Mouse (Mus musculus): Measurements from ENCODE around the gene Kif24.
"Not testable (repeated sequence)": the region's sequence is repeated elsewhere in the genome, so short reads cannot be mapped to it uniquely, and the experiment has no call there.

Gene Kif24

GRCm38 (mm10) chr4:41493464-41494116 lies 28.9 kb upstream of the Kif24 start:
- DNase-seq (ENCODE audit: low spot score in 2 of 2): no peak

GRCm38 (mm10) chr4:41492951-41493350 lies 28.3 kb upstream of the Kif24 start:
- DNase-seq (ENCODE audit: low spot score in 2 of 2): no peak

GRCm38 (mm10) chr4:41481601-41482017 lies 16.9 kb upstream of the Kif24 start:
- DNase-seq (ENCODE audit: low spot score in 2 of 2): peak; percentile 69

GRCm38 (mm10) chr4:41480254-41480653 lies 15.6 kb upstream of the Kif24 start:
- DNase-seq (ENCODE audit: low spot score in 2 of 2): peak in 1 of 2 experiments; percentile 75

- DNase-seq (ENCODE audit: low spot score in 2 of 2): peak in 1 of 2 experiments; percentile 45
These were observed 14.7 kb upstream of the Kif24 start for GRCm38 (mm10) chr4:41479456-41479804.

GRCm38 (mm10) chr4:41478751-41479455 lies 14.2 kb upstream of the Kif24 start:
- no peak for DNase-seq (ENCODE audit: low spot score in 2 of 2)

- no peak for DNase-seq (ENCODE audit: low spot score in 2 of 2)
These were observed 13.0 kb upstream of the Kif24 start for GRCm38 (mm10) chr4:41477648-41478160.

GRCm38 (mm10) chr4:41471384-41471689 lies 6.7 kb upstream of the Kif24 start:
- no peak for DNase-seq (ENCODE audit: low spot score in 2 of 2)

GRCm38 (mm10) chr4:41470684-41471383 lies 6.1 kb upstream of the Kif24 start:
- no peak for DNase-seq (ENCODE audit: low spot score in 2 of 2)

- no peak for DNase-seq (ENCODE audit: low spot score in 2 of 2)
These were observed 5.5 kb upstream of the Kif24 start for GRCm38 (mm10) chr4:41470051-41470683.

GRCm38 (mm10) chr4:41469199-41469598 lies 4.5 kb upstream of the Kif24 start:
- DNase-seq (ENCODE audit: low spot score in 2 of 2): no peak

GRCm38 (mm10) chr4:41468396-41469080 lies 3.9 kb upstream of the Kif24 start:
- DNase-seq (ENCODE audit: low spot score in 2 of 2): no peak

- no peak for DNase-seq (ENCODE audit: low spot score in 2 of 2)
These were observed 589 bp upstream of the Kif24 start for GRCm38 (mm10) chr4:41465287-41465665.

GRCm38 (mm10) chr4:41463051-41463738 lies 1.5 kb downstream of the Kif24 start:
- DNase-seq (ENCODE audit: low spot score in 2 of 2): not testable (repeated sequence)

GRCm38 (mm10) chr4:41460690-41461089 lies 4.0 kb downstream of the Kif24 start:
- no peak for DNase-seq (ENCODE audit: low spot score in 2 of 2)

- no peak for DNase-seq (ENCODE audit: low spot score in 2 of 2)
These were observed 17.1 kb downstream of the Kif24 start for GRCm38 (mm10) chr4:41447595-41447994.

- no peak for DNase-seq (ENCODE audit: low spot score in 2 of 2)
These were observed 21.8 kb downstream of the Kif24 start for GRCm38 (mm10) chr4:41442790-41443302.

- DNase-seq (ENCODE audit: low spot score in 2 of 2): no peak
These were observed 25.8 kb downstream of the Kif24 start for GRCm38 (mm10) chr4:41438931-41439330.

- DNase-seq (ENCODE audit: low spot score in 2 of 2): no peak
These were observed 47.7 kb downstream of the Kif24 start for GRCm38 (mm10) chr4:41416966-41417365.

GRCm38 (mm10) chr4:41409341-41409740 lies 55.3 kb downstream of the Kif24 start:
- DNase-seq (ENCODE audit: low spot score in 2 of 2): no peak

GRCm38 (mm10) chr4:41407353-41407752 lies 57.3 kb downstream of the Kif24 start:
- no peak for DNase-seq (ENCODE audit: low spot score in 2 of 2)
